Mouse (Mus musculus) embryo, embryonic 10 days (tissue): ENCODE data around the gene Zfp644.

Experiments used
- DNase-seq: peaks from one replicate; pipeline ENCODE4 v3.0.0-alpha.2; 2015; ENCODE audit warnings: low spot score

Zfp644 gene

DNA sequence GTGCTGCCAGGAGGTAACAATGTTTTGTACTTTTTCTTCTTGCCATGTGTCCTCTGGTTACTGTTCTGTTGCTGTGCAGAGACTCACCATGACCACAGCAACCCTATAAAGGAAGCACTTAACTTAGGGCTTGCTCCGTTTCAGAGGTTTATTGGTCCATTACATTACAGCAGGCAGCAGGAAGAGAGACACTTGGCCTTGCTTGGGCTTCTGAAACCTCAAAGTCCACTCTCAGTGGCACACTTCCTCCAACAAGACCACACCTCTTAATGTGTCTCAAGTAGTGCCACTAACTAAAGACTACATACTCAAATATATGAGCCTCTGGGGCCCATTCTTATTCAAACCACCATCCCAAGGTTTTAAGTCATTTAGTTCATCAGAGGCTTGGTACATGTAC is 36.2 kb downstream of the Zfp644 start:
- DNase-seq: no peak

GRCm38 (mm10) chr5:106652790-106653328 is 44.2 kb downstream of the Zfp644 start:
- no peak for DNase-seq

- DNase-seq: no peak
Observed at GRCm38 (mm10) chr5:106652220-106652753, 44.8 kb downstream of the Zfp644 start.

GRCm38 (mm10) chr5:106649995-106650394 is 47.1 kb downstream of the Zfp644 start:
- DNase-seq: no peak

DNA sequence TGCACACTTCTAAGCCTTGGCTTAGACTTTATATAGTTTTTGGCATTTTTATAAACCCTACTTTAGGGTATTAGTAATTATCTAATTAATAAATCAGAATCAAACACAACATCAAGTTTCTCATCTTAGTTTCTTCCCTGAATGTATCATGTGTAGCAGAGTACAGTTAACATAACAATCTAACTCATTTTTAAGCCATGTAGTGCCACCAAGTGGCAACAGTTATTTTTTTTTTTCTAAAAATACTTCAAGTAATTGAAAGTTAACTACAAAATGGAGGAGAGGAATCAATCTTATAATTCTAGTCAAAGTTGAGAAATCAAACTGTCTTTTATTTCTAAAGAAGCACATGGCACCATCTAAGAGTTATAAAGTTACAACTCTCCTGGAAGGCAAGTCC is 47.6 kb downstream of the Zfp644 start:
- no peak for DNase-seq

GRCm38 (mm10) chr5:106643434-106643833 is 53.7 kb downstream of the Zfp644 start:
- DNase-seq: no peak

DNA sequence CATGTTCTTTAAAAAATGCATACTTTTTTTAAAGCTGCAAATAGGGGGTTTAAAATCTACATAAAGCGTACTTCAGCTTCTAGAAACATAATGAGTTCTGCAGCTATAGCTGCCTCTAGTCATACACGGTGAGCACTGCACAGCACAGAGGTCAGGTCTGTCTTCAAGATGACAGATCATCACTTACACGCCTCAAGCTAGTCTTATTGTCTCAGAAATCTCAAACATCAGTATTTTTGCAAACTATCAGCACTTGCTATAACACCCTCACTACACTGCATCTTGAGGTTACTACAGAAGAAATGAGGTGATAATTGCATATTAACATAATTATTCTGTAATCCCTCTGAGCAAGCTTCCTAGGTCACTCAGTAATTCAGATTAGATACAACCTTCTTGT is 55.2 kb downstream of the Zfp644 start:
- no peak for DNase-seq

GRCm38 (mm10) chr5:106640235-106640809 is 56.8 kb downstream of the Zfp644 start:
- DNase-seq: no peak

DNA sequence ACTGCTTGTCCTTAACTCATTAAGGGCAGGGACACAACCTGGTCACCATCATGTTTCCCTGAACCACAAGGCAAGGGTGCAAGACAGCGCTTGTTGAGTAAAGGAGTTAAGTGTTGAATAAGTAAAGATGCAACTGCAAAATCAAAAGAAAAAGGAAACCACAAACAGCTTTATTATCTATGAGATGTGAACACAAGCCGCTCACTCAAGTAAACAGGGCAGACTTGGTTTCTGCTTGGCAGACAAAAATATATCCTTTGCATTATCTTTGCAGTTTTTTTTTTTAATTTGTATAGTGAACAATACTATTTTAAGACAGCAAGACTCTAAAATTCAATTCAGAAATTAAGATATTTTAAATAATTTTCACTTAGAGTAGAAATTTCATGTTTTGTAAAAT is 57.5 kb downstream of the Zfp644 start:
- DNase-seq: no peak

DNA sequence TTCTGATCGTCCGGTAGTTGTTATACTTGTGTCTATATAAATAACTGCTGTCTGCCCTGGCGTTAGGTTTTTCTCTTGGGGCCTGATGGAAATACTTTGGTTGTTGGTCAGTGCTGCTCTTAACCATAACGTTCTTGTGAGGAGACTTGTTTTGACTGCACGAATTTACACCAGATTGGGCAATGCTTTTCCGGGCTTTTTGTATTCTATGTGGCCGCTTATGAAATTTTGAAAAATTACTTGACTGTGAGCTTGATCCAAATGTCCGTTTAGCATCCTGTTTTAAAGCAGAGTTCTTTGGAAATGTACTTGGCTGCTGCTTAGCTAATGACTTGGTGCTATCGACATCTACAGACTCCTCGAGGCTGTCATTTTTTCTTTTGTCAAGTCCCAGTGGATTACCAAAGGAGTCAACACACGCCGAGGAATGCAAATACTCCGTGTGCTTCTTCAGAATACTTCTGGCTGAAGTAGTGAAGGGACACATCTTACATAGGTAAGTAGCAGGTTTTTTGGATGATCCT is 60.6 kb downstream of the Zfp644 start:
- no peak for DNase-seq

DNA sequence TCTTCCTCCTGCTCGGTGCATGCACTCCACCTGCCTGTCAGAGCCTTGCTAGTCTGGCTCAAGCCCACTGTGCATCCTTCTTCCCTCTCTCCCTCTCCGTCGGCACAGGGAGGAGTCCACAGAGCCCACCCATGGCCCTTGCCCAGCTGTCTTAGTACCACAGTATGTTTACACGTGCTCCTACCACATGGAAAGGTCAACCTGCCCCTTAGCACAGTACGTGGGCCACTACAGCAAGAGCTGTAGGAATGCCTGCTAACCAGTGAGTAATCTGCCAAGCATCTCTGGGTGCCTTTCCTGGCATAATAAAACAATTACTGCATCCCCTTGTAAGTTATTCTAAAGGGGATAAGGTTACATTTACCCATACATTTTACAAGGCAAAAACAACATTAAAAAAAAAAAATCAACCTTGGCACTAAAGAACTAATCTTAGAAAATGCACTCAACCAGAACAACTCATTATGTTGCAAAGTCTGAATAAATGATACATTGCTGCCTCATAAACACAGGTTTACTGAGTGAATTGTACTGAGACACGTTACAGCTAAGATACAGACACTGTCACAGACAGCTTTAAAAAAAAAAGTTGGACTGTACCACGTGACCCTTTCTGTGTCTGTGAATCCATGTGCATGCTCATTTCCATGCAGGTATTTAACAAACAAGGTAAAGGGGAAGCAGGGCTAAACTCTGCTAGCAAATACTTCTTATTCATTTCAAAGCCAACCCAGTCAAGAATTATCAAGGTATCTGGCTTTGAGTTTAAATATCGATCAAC is 68.5 kb downstream of the Zfp644 start:
- no peak for DNase-seq

GRCm38 (mm10) chr5:106623337-106623736 is 73.8 kb downstream of the Zfp644 start:
- DNase-seq: no peak

GRCm38 (mm10) chr5:106622193-106622592 is 74.9 kb downstream of the Zfp644 start:
- DNase-seq: no peak

DNA sequence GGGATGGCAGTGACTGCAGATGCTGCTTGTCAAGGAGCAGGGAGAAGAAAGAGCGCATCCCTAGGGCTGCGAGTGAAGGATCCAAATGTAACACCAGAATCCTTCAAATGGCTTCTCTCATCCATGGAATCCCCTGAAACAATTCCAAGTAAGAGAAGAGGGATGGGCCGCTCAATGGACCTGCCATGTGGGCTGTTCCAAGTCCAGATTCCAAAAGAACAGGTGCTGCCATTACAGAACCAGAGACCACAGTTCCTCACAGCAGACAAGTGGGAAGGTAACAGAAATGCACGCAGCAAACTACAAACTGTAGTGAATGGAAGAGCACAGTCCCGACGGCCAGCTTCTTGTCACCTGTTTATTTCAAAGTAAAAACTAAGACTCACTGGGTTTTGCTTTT is 76.6 kb downstream of the Zfp644 start:
- no peak for DNase-seq

DNA sequence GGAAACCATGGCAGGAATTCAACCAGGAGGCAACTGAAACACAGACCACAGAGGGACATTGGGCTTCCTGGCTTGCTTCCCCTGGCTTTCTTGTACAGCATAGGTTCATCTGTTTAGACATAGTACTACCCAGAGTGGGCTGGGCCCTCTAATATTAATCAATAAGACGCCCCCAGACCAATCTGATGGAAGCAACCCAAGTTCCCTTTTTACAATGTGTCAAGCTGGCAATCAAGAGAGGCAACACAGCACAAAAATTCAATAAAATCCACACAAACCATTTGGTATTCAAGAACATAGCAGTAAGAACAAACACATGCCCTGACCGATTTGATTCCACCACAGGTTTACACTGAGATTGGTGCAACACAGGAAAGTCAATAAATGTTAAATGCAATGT is 82.1 kb downstream of the Zfp644 start:
- DNase-seq: no peak

DNA sequence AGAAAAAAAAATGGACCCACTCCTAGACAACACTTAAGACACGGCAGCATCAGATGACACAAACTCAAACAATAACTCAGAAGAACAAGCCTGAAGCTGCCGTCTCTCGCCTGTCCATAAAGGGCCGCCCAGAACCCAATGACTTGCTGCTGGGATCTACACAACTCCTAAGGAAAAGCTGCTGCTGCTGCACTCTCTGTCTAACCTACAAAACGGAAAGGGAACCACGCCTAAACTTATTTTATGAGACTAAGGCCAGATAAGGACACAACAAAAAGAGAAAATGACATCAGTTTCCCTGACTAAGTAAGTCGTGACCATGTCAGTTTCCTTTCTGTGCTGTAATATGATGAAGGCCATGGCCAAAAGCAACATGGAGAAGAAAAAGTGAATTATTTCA is 82.5 kb downstream of the Zfp644 start:
- no peak for DNase-seq

DNA sequence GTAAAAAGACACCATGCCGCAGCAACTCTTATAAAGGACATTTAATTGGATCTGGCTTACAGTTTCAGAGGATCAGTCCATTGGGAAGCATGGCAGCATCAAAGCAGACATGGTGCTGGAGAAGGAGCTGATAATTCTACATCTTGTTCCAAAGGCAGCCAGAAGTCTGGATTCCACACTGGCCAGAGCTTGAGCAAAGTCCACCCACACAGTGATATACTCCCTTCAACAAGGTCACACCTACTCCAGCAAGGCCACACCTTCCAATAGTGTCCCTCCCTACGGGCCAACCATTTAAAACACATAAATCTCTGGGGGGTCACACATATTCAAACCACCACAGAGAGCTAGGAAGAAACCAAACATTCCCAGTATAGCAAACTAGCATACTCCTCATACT is 84.9 kb downstream of the Zfp644 start:
- DNase-seq: no peak

DNA sequence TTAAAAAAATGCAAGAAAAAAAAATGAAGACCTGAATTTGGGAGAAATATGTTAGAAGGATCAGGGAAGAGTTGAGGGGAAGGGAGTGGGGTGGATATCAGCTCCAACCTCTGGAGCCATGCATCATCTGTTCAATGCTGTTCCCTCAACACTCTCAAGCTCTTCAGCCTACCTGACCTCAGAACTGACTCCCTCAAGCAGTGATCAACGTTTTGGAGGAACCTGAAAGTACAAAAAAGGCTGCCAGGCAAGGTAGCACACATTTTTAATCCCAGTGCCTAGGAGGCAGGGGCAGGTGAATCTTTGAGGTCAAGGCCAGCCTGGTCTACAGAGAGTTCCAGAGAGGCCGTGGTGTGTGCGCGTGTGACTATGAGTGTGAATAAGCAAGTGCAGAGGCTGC is 88.3 kb downstream of the Zfp644 start, which contains the start of gene Gm17304:
Gm17304 (plus strand) TSS at position 301 of the 400 bp plus-strand sequence.
- DNase-seq: no peak

DNA sequence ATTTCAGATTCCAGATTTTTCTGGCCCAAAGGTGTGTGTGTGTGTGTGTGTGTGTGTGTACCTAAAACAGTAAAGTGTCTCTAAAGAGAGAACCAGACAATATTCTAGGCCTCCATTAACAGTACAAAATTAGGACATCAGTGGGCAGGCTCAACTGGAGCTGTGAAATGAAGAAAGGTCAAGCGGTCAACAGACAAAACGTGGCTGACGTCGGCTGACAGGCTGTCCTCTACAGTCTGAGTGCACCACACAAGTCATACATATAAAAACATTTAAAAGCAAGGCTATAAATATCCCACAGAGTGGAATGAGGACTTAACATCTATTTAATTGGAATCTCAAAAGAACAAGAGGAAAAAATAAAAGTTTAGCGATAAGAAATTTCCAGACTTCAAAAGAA is 90.0 kb downstream of the Zfp644 start:
- DNase-seq: no peak

DNA sequence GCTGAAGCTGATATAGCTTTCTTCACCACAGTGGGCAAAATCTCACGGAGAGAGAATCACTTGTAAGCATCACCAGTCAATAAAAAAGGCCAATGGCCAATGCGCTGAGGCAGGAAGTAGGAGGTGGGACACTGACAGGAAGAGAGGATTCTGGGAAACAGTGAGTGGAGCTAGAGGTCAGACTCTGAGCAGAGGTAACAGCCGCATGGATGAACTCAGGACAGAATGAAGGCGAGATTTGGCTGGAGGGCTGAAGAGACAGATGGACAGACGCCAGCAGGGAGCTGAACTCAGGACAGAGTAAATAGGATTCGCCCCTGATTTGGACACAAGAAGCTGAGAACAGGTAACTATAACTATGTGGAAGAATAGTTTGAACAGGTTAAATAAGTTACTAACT is 92.0 kb downstream of the Zfp644 start:
- no peak for DNase-seq

DNA sequence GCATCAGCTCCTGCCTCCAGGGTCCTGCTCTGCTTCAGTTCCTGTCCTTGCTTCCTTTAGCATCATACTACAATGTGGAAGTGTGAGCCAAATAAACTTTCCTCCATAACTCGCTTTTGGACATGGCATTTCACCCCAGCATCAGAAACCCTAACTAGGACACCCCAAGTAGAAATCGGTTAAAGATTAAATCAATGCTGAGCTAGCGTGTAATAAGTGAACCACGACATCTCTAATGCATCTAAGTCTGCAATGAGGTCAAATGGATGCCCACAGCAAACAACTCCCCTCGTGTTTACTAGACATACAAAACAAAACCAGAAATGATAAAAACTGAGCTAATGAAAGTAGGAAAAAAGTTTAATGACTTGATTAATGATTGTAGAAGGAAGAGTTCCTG is 92.7 kb downstream of the Zfp644 start:
- DNase-seq: no peak

GRCm38 (mm10) chr5:106599482-106599881 is 97.6 kb downstream of the Zfp644 start:
- no peak for DNase-seq

- no peak for DNase-seq
Observed at GRCm38 (mm10) chr5:106597472-106597871, 99.6 kb downstream of the Zfp644 start.
